Mouse (Mus musculus) megakaryocyte, embryonic 14.5 days (primary cell): ENCODE results near the gene Mbd6.

Experiments
- FLI1 ChIP-seq: IDR thresholded peaks from 2 replicates; pipeline ENCODE4 v1.6.1; 2012; ENCODE audit warnings: low read length, inconsistent platforms, mixed read lengths
- GATA1 ChIP-seq: IDR thresholded peaks from 3 replicates; pipeline ENCODE4 v1.6.1; 2012; ENCODE audit warnings: mixed read lengths, low read length, inconsistent platforms, borderline replicate concordance

- no peak for TF ChIP-seq GATA1
- TF ChIP-seq FLI1: no peak
Measured at GRCm38 (mm10) chr10:127261706-127262547, 26.9 kb downstream of the Mbd6 start.
